Mouse (Mus musculus) spleen, adult 2 months (tissue): ENCODE measurements at regions not wholly inside any gene's neighbourhood (a gene's known extent, or its start where the extent isn't known, plus 50 kb on each side); places are given as distances from the start of the nearest gene placed in this dataset.

ENCODE experiments used
- CTCF ChIP-seq: fragments of 200-500 bp; IDR thresholded peaks from 2 replicates; pipeline ENCODE4 v1.5.1; 2011; ENCODE audit warnings: mild to moderate bottlenecking, inconsistent platforms; ENCODE audit not compliant: insufficient read depth, insufficient read length, insufficient replicate concordance; ENCODE audit errors: extremely low read depth
- POLR2A ChIP-seq: fragments of 200-500 bp; IDR thresholded peaks from 2 replicates; pipeline ENCODE4 v1.6.1; 2011; ENCODE audit warnings: low read depth, low read length, inconsistent platforms

- no peak for TF ChIP-seq CTCF
- no peak for TF ChIP-seq POLR2A
These were observed 490.0 kb downstream of the 1190002N15Rik start for GRCm38 (mm10) chr9:94047845-94048244.
